In the genomic region with DNA sequence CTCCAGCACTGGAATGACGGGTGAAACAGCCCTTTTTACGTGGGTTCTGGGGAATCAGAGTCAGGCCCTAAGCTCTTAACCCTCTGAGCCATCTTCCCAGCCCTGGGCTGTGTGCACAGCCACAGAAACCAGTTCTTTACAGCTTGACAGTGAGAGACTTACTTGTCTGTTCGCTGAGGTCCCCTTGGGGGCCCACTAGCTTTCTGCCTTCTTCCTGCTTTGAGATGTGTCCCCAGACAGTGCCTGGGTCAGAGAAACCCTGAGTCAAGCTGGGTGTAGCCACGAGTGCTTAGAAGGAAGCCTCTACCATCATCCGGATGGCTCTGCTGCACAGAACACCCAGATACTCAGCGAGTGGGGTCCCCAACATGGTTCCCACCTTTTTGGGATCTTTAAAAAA, we compare ENCODE assay signal across 8 mouse cellular contexts. TPM values are rescaled to one million over a fixed set of nuclear protein-coding genes. Genes with fewer than 3 reads are reported as not detected.
A peak's percentile ranks its signal among the peaks of the same experiment; 100 is the strongest.
DNase-seq lines count a peak whose midpoint lies in the region; ATAC-seq and TF ChIP-seq lines count a peak whose summit lies in the region.

No protein-coding gene starts in this region.

- H3K9me3 ChIP-seq in heart, embryonic 16.5 days (replicated peaks; ENCODE audit: control insufficient read depth, low read length), result no peaks in the 10 kb centered on the region
- H3K9me3 ChIP-seq in stomach, embryonic 14.5 days (ENCODE audit: control insufficient read depth, low read depth, low read length), result no peaks in the 10 kb centered on the region

- 30% methylated on average over 6 of the region's 6 CpGs for WGBS in lung, adult 2 months
- 47% methylated on average over 6 of the region's 6 CpGs for WGBS in heart, embryonic 16.5 days
- 55% methylated on average over 6 of the region's 6 CpGs for WGBS in stomach, embryonic 14.5 days

- H3K9ac ChIP-seq in heart, embryonic 16.5 days (ENCODE audit: low read length), result no peak overlapping the region
- no peak overlapping the region for H3K9ac ChIP-seq in stomach, embryonic 14.5 days (replicated peaks; ENCODE audit: low read depth, low read length)

- H3K4me3 ChIP-seq in lung, adult 2 months (replicated peaks; ENCODE audit: extremely low read depth, low read depth, low read length), result no peak overlapping the region
- H3K4me3 ChIP-seq in heart, embryonic 16.5 days (ENCODE audit: low read length), result no peak overlapping the region
- no peak overlapping the region for H3K4me3 ChIP-seq in stomach, embryonic 14.5 days (ENCODE audit: low read depth, low read length)

- DNase-seq in heart, adult 11 months, result peak; percentile 96
- DNase-seq in heart, postnatal 14 days, result no peak
- DNase-seq in lung, postnatal 36 days, result peak; percentile 51
- DNase-seq in lung, adult 2 months, result no peak
- no peak for DNase-seq in right cerebral cortex, postnatal 10 days (ENCODE audit: low spot score in 2 of 2)

- no peak overlapping the region for H3K4me2 ChIP-seq in heart, embryonic 16.5 days (ENCODE audit: low read depth, low read length)
- no peak overlapping the region for H3K4me2 ChIP-seq in stomach, embryonic 14.5 days (replicated peaks; ENCODE audit: low read depth, low read length)

- ATAC-seq in heart, embryonic 16.5 days (replicated peaks; ENCODE audit: extremely low read depth, insufficient read depth, low FRiP score), result no peak
- ATAC-seq in stomach, embryonic 14.5 days (ENCODE audit: insufficient number of reproducible peaks, insufficient read depth, low FRiP score, low read depth), result no peak
- ATAC-seq in megakaryocyte-erythroid progenitor cell, adult 5-6 weeks (replicated peaks; ENCODE audit: low FRiP score, low TSS enrichment, poor library complexity, severe bottlenecking), result no peak

- no peaks in the 10 kb centered on the region for H3K27me3 ChIP-seq in heart, embryonic 16.5 days (ENCODE audit: control insufficient read depth, insufficient read depth, low read length)
- H3K27me3 ChIP-seq in stomach, embryonic 14.5 days (ENCODE audit: control insufficient read depth, insufficient read depth, low read length), result no peaks in the 10 kb centered on the region

- H3K4me1 ChIP-seq in lung, adult 2 months (ENCODE audit: control insufficient read depth, insufficient read depth, low read length), result peaks cover 71% of the 10 kb centered on the region
- peaks cover 97% of the 10 kb centered on the region for H3K4me1 ChIP-seq in heart, embryonic 16.5 days (ENCODE audit: control insufficient read depth, insufficient read depth, low read length)
- H3K4me1 ChIP-seq in stomach, embryonic 14.5 days (ENCODE audit: control insufficient read depth, insufficient read depth, low read length), result peaks cover 79% of the 10 kb centered on the region

- intact Hi-C loops in heart, postnatal 14 days (cut with DNase I), result no loop called here

- no peaks in the 10 kb centered on the region for H3K36me3 ChIP-seq in heart, embryonic 16.5 days (ENCODE audit: control insufficient read depth, insufficient read depth)
- peaks cover 4% of the 10 kb centered on the region; the same call in 1 of the 2 replicates for H3K36me3 ChIP-seq in stomach, embryonic 14.5 days (ENCODE audit: control insufficient read depth, insufficient read depth, low read length)

- peak overlapping the region; percentile 43 for H3K27ac ChIP-seq in heart, embryonic 16.5 days (ENCODE audit: low read length)
- H3K27ac ChIP-seq in stomach, embryonic 14.5 days (ENCODE audit: low read length), result peak overlapping the region; percentile 29; the same call in 1 of the 2 replicates

- no peak for TF ChIP-seq CTCF in lung, adult 2 months (IDR thresholded peaks at IDR 0.05; ENCODE audit: insufficient read depth, low read length)

- no peak for TF ChIP-seq POLR2A in lung, adult 2 months (IDR thresholded peaks at IDR 0.05; ENCODE audit: borderline replicate concordance, extremely low read depth, low read depth, low read length)

RNA-seq across cellular contexts. Expression of a gene that starts 15.7 kb away (rescaled TPM):
- total RNA-seq in heart, postnatal 14 days (2021), result 10 to 100 TPM; 53.9 to 59.4 TPM
- polyA plus RNA-seq in lung, adult 2 months (2012; rRNA removed), result 51.6 and 52.6 TPM in 2 replicates
- polyA plus RNA-seq in heart, embryonic 16.5 days (2015; fragmentation: Nextera tagmentation; extraction: Ambion mirVana), result 20.6 and 22.6 TPM in 2 replicates
- 43.9 and 45.3 TPM in 2 replicates for polyA plus RNA-seq in stomach, embryonic 14.5 days (2014; fragmentation: Nextera tagmentation; extraction: Ambion mirVana)
- 51.3 and 56.9 TPM in 2 replicates for total RNA-seq in megakaryocyte-erythroid progenitor cell, adult 5-6 weeks (2014; fragmentation: Nextera tagmentation)
- total RNA-seq in megakaryocyte-erythroid progenitor cell, adult 5-6 weeks (2017), result 6.7 and 12.6 TPM in 2 replicates

Comparison
In these comparisons a context has a peak if more than half of its experiments do, and no peak if none do; other contexts are left out.
1. DNase-seq: peak in heart, adult 11 months (single experiment) and lung, postnatal 36 days (single experiment); none in heart, postnatal 14 days (0 of 2), lung, adult 2 months (single experiment) and right cerebral cortex, postnatal 10 days (0 of 2).